Mouse (Mus musculus) heart, adult 9 months (tissue): ENCODE results near the gene Ngrn.
A peak's percentile ranks its signal among the peaks of the same experiment; 100 is the strongest.

Experiments
- DNase-seq, 2 experiments: peaks; one replicate each; pipeline ENCODE4 v3.0.0; 2022; ENCODE audit warnings: low spot score in 2 of 2

Gene Ngrn

DNA sequence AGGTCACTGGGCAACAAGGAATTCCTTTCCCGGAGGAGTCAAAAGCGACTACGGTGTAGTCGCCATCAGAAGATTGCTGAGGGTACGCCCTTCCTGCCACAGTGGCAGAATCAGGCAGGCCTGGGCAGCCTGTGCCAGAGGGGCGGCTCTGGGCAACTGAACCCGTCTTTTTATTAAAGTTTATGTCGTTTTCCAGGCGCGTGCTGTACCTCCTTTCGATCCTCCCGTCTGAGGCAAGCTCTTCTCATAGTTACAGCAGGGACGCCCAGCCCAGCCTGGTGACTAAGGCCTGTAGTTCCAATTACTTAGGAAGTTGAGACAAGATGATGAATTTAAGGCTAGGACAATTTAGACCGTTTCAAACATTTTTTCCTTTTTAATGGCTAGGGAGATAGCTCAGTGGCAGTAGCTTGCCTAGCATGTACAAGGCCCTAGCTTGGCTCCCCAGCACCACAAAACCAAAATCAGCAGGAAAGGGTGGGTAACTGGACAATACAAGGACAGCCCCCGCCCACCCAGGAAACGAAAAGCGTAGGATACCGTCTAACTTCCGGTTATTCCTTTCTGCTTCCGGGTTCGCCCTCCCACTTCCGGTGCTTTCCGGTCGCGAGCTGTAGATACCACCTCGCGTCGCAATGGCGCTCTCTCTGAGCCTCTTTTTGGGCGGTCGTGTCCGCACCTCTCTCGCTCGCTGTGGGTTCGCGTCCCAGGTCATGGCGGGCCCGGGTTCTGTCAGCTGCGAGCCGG is at the start of gene Ngrn:
Ngrn (plus strand) TSS at position 591 of the 747 bp plus-strand sequence.
- DNase-seq: peak; percentile 85 to 88

DNA sequence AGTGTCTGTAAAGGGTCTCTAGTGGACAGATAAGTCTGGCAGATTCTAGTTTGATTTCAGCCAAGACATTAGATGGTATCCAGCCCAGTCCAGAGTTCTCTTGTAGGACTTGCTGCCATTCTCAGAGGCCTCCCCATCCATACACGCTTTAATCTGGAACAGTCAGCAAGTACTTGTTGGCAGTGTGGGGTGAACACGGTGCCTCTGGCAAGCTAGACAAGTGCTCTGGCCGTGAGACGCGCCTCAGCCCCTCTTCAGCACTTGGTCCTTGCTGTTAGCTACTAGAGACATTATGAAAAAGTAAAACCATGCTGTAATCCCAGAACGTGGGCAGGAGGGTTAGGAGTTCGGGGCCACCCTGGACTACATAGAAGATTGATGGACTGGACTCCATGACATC is 47.4 kb upstream of the Ngrn start:
- DNase-seq: no peak

DNA sequence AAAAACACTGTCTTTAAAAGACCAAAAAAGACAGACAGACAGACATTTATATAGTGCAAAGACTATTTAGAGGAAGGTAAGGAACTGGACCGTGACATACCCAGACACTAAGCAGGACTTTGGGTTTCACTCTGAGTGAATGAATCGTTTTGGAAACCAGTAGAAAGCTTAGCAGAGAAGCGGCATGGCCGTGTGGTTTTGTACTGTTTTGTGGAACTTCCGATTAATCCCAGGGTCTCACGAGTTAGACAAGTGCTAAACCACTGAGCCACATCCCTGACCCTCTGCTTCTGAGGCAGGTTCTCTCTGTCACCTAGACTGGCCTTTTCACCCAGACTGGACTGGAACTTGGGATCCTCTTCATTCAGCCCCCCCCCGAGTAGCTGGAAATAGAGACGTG is 46.6 kb upstream of the Ngrn start:
- DNase-seq: no peak

DNA sequence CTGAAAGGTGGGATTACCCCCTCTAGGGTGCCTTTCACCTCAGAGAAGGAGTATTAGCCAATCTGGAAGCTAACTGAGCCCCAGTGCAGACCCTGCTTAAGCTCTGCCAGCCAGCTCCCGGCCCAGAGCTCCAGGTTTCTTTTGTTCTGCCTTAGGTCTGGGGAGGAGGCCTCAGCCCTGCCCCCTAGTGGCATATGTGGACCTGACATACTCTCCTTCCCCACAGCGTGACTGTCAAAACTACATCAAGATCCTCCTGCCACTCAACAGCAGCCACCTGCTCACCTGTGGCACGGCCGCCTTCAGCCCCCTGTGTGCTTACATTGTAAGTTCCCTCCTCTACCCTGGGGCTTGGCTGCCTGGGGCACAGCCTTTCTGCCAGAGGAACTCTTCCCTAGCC is 45.6 kb upstream of the Ngrn start:
- DNase-seq: peak; percentile 65 to 68

DNA sequence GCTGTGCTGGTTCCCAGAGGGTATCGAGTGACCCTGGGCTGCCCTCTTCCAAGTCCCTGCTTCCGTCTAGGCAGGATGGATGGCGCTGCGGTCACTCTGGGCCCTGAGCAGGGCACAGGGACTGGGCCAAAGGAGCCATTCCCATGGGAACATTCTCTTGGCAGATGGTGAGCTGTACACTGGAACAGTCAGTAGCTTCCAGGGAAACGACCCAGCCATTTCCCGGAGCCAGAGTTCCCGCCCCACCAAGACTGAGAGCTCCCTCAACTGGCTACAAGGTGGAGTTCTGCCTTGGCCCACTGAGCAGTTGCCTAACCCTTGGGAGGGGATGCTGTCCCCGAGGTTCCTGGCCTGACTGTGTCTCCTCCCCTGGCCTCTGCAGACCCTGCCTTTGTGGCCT is 44.4 kb upstream of the Ngrn start:
- peak; percentile 80 to 81 for DNase-seq

DNA sequence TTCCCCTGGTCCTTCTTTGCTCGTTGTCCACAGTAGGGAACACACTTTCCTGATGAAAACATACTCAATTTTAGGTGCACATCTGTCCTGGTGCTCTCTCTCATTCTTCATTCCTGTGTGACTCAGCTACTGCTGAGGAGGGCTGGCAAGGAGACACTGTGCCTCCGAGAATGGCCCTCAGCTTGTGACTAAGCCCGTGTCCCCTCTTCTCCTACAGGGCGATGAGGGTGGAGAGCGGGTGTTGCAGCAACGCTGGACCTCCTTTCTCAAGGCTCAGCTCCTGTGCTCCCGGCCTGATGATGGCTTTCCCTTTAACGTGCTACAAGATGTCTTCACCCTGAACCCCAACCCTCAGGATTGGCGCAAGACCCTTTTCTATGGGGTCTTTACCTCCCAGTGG is 42.3 kb upstream of the Ngrn start:
- DNase-seq: no peak

DNA sequence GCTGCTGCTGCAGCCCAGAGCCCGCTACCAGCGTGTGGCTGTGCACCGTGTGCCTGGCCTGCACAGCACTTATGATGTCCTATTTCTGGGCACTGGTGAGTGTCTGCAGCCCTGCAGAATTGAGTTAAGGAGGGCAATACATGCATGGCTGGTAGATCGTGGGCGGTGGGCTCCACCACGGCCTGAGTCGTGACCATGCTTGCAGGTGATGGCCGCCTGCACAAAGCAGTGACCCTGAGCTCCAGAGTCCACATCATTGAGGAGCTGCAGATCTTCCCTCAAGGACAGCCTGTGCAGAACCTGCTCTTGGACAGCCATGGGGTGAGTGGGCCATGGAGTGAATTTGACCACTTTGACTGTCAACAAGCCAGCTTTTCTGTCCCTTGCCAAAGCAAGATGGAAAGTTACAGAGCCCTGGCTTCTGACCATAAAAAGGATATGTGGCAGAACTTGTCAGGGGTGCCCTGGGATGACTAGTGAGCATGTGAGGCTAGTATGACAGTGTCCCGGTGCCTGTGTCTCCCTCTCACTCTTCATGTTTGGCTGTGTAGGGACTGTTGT is 40.7 kb upstream of the Ngrn start:
- no peak for DNase-seq

DNA sequence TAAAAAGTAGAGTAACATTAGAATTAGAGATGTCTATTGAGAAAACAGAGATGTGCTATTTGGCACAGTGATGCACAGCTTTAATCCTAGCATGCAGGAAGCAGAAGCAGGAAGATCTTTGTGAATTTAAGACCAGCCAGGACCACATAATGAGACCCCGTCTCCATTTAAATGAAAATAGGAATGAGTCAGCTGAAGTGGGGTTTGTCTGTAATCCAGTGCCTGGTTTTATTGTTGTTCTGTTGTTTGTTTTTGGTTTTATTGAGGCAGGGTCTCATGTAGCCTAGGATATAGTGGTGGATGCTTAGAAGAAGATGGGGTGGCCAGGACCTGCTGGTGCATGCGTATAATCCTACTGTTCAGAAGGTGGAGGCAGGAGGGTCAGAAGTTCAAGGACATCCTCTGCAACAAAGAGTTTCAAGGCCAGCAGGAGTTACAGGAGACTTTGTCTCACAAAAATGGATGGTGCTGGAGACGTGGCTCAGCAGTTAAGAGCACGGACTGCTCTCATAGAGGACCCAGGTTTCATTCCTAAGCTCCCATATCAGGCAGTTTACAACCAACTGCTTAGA is 39.8 kb upstream of the Ngrn start:
- no peak for DNase-seq

DNA sequence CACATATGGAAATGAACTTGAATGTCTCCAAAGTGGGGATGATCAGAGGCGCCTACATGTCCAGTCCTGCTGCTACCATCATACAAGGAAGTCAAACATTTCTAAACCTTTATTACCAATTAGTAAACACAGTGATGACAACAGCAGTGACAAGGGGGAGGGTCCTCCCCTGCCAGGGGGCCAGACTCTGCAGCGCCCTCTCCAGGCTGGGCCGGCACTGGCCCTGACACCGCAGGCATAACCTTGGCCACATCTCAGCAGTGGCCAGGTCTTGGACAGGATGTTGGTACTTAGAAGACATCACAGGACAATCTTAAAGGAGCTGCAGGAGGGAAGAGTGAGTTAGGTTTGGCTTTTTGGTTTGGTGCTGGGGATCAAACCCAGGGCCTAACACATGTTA is 34.0 kb upstream of the Ngrn start:
- no peak for DNase-seq

DNA sequence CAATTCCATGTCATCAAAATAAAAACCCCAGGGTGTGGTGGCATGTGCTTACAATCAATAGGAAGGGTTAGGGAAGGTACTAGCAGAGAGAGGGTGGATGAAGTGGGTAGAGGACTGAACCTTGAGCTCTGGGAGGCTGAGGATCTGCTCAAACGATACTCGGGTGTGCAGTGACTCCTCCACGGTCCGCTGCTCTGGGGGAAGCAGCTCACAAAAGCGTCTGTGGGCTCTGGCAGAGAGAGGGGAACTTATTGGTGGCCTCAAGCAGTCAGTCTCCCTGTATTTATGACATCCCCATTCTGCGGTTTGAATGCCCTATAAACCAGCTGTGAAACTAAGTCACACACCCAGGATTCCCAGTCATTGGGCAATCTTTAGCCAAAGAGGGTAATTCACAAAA is 30.8 kb upstream of the Ngrn start:
- no peak for DNase-seq

DNA sequence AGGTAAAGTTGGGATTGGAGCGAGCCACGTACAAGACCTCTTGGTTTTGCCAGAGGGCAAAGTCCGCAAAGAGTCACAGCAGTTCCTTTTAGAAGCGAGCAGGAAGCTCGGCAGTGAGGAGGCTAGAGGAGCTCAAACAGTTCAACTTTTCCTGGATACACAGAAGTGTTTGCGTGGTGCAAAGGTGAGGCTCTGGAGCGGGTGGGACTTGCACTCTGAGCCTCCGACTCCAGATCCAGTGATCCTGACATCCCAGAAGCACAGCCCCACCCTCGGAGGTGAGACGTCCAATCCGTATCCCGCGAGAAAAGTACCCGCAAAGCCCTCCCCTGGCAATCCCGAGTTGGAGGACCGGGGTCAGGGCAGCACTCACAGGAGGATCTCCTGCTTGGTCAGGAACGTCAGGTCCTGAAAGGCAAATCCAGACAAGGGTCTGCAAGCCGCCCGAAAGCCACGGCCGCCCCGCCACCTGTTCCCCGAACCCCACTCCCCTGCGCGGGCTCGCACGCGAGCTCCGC is 29.0 kb upstream of the Ngrn start:
- DNase-seq: no peak

DNA sequence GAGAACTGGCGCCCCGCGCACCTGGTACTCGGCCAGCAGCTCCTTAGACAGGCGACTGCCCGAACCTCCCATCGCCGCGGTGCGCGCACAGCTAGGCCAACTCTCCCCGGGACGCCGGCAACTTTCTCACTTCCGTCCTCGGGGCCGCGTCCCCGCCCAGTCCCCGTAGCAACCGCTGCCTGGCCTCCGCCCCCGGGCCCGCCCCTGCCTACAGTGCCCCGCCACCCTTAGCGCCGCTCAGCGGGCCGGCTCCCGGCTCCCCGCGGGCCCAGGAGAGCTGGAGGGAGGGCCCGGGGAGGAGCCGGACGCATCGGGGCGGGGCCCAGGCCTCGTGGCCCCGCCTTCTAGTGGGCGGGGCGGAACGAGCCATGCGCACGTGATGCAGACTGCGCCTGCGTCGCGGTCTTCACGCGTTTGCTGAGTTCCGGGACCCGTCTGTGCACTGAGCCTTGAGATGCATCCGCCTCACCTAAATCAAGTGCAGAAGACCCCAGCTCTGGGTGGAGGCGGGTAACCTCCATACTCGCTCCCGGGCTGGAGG is 28.5 kb upstream of the Ngrn start, which contains the start of the genes Cib1 and Gdpgp1:
Cib1 (minus strand) TSS at position 325 of the 541 bp plus-strand sequence.
Gdpgp1 (plus strand) TSS at position 377 of the 541 bp plus-strand sequence.
- DNase-seq: peak; percentile 97

DNA sequence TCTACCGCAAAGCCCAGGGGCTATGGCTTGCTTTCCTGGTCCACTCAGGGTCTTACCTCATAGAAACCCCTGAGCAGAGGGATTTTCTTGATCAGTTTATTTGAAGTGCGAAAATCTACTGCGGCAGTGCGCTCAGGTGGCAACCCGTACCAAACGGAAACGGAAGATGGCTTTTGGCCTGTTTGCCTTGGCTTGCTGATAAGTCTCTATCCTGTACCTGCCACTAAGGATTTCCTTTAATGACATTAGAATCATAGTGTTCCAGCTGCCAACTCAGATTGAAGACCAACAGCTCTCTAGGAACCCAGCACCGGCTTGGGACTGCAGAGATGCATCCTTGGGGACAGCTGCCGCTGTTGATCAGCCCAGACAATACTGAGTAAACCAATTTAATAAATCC is 27.2 kb upstream of the Ngrn start:
- no peak for DNase-seq

DNA sequence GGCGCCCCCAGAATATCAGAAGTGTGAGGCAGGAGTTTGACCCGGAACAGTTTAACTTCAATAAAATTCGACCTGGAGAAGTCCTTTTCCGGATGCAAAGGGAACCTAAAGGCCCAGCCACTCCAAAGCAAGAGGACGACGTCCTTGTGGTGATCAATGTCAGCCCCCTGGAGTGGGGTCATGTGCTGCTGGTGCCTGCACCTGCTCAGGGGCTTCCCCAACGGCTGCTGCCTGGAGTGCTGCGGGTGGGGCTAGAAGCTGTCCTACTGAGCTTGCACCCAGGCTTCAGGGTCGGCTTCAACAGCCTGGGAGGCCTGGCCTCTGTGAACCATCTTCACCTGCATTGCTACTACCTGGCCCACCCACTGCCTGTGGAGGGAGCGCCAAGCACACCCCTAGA is 22.5 kb upstream of the Ngrn start:
- DNase-seq: no peak

DNA sequence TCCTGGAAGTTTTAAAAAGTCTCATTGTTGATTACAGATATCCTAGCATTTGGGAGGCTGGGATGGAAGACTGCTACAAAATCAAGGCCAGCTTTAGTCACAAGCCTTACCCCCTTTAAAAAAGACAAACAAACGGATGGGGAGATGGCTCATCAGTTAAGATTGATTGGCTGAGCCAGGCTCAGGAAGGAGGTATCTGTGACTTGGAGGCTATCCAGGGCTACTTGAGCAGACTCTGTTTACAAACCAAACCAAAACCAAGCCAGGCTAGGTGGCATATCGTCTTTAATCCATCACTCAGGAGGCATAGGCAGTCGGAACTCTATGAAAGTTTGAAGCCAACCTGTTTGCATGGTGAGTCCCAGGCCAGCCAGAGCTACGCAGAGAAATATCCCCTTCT is 19.4 kb upstream of the Ngrn start:
- DNase-seq: no peak

DNA sequence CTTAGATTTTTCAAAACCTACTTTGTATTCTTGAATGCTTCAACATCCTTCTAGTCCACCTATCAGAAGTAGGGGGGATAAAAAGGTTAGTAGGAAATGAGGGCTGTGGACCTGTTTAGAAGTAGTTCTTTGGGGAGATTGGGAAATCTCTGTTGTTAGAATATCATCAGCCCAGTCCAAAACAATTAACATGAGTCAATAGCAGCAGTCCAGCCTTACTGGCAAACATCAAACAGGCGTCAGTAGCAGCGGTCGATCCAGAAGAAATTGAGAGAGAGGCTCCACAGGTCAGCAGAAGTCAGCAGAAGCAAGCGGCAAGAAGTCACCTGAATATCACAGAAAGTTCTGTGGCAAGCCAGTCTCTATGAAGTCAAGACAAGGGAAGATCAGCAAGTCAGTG is 16.2 kb upstream of the Ngrn start:
- no peak for DNase-seq

DNA sequence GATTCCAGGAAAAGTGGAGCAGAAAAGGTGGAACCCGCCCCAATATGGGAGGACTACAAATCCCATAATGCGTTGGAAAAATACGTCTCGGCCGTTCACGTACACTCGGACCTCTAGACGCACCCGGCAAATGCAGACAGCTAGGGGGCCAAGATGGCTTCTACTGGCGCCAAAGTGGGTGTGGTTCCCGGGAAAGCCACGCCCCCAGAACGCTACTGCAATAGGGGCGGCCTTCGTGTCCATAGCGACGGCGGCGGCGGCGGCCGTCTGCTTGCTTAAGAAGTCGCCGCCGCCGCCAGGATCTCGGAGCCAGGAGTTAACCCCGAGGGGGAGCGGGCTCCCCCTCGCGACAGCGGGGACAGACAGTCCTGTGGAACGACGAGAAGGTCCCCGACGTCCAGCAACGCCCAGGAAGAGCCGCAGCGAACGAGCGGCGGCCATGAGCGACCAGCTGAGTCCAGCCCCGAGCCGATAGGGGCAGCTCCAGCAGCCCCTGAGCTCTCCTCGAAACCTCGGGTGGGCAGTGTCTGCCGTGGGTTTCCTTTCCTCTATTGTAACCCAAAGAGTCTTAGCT is 14.8 kb upstream of the Ngrn start, which contains the start of gene Ttll13:
Ttll13 (plus strand) TSS at position 229 of the 574 bp plus-strand sequence.
- DNase-seq: peak; percentile 97

DNA sequence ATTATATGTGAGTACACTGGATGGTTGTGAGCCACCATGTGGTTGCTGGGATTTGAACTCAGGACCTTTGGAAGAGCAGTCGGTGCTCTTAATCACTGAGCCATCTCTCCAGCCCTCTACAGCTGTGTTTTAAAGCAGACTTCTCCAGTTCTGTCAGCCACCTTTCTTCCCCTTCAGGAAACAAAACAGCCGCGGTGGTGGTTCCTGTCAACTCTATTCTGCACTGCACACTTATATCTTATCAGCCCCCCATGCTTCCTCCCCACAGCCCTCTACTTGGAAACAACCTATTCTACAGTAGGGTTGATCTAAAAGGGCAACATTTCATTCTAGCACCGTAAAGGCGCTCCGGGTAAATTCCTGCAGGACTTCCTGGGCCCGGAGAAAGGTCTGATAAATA is 14.2 kb upstream of the Ngrn start:
- no peak for DNase-seq

DNA sequence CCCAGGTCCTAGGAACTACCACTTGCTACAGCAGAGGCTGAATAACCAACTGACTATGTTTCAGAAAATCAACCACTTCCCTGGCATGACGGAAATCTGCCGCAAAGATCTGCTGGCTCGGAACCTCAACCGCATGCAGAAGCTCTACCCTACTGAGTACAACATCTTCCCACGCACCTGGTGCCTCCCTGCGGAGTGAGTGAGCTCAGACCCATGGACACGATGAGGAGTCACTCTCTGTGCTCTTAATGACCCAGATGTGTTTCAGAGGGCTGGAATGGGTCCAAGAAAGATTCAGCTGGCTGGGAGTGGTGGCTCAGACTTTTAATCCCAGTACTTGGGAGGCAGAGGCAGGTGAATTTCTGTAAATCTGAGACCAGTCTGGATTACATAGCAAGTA is 8.6 kb upstream of the Ngrn start:
- DNase-seq: no peak

DNA sequence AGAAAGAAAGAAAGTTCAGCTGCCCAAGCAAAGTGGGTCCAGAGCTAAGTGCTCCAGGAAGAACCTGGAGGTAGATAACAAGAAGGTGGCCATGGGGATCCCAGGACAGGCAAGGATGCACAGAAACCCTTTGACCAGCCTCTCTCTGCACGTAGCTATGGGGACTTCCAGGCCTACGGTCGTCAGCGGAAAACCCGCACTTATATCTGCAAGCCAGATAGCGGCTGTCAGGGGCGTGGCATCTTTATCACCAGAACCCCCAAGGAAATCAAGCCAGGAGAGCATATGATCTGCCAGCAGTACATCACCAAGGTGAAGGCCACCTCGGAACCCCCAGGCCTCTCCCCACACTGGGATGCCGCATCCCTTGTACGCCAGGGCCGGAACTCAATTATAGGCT is 8.1 kb upstream of the Ngrn start:
- no peak for DNase-seq

DNA sequence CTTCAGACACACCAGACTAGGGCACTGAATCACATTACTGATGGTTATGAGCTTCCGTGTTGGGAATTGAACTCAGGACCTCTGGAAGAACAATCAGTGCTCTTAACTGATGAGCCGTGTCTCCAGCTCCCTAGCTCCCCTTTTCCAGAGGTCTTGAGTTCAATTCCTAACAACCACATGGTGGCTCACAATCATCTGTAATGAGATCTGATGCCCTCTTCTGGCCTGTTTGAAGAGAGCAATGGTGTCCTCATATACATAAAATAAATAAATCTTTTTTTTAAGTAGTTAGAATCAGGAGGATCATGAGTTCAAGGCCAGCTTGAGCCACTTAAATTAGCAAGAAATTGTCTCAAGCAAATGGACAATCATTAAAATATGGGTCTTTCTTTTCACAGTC is 5.0 kb upstream of the Ngrn start:
- DNase-seq: no peak

DNA sequence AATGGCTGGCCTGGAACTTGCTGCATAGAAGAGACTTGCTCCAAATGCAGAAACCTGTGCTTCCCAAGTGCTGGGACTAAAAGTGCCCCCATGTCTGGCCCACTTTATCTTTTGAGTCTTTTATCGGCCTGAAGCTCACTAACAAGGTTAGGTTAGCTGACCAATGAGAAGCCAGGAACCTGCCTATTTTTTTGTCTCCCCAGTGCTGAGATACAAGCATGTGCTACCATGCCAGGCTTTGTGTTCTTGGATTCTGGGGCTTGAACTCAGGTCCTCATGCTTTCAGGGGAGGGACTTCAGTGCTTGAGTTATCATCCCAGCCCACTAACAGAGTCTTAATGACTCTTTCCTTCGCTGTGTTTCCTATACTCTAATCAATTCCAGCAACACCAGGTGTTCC is 3.3 kb upstream of the Ngrn start:
- no peak for DNase-seq
